Mouse (Mus musculus): Measurements from ENCODE around the gene Eif3k.

DNA sequence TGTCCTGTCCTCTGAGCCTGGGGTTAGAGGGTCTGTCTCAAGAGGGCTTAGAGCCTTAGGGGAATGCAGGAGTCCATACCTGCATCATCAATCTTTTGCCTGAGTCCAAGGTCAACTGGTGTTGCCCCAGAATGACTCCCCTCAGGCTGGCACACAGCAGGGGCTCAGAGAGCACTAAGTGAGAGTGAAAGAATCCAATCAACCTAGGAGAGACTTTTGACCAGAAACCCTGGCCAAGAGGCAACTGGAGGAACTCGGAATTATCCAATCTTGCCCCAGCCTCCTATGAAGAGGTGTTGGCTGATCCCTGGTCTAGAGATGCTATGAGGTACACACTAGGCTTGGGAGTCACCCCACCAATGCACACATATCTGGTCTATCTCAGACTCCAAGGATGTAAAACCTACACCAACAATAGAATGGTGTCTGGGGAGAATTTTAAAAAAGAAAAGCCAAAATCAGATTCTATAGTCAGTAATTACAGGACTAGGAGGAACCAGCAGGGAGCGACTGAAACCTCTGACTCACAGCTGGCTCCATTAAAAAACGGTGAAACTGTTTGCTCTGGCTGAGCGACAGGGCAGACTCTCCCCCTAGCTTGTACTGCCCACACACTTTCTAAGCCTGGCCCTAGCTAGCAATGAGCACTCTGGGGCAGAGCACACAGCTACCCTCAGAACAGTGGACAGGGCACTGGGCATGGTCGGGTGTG is 51.2 kb downstream of the Eif3k start:
- TF ChIP-seq POLR2A (IDR thresholded peaks at IDR 0.05; ENCODE audit: insufficient read length, low read depth) (peak; percentile 39), USF1 (IDR thresholded peaks at IDR 0.05; ENCODE audit: low read depth) (no peak), POLR2AphosphoS2 (IDR thresholded peaks at IDR 0.05; ENCODE audit: insufficient read length, low read depth) (no peak), MYOD1 (IDR thresholded peaks at IDR 0.05; ENCODE audit: control insufficient read depth in 1 of 3, insufficient read length in 2 of 3, low read depth in 2 of 3) (peak in 1 of 3 experiments; percentile 18), TCF12 (IDR thresholded peaks at IDR 0.05; ENCODE audit: insufficient read depth, poor library complexity, severe bottlenecking) (no peak), MAX (IDR thresholded peaks at IDR 0.05; ENCODE audit: low read depth) (no peak)

All from myocyte (in vitro differentiated cells).